Mouse (Mus musculus): ENCODE data around the gene Lrrc58. TPM values are rescaled to one million over a fixed set of nuclear protein-coding genes. Genes with fewer than 3 reads are reported as not detected.

The Lrrc58 gene
- polyA plus RNA-seq, 1 experiment = 32.2 TPM

GRCm38 (mm10) chr16:37929626-37930025 lies 61.4 kb downstream of the Lrrc58 start:
- DNase-seq (ENCODE audit: low read depth) = no peak
- no peak for TF ChIP-seq POLR2A (IDR thresholded peaks at IDR 0.05; ENCODE audit: borderline replicate concordance, extremely low read depth, insufficient read depth, insufficient read length, poor library complexity, severe bottlenecking)
- 0 out of 2 replicates have a peak, but pooled peaks have one; percentile 12 for TF ChIP-seq CTCF (IDR thresholded peaks at IDR 0.05; ENCODE audit: borderline replicate concordance, extremely low read depth, insufficient read depth, insufficient read length)

- DNase-seq (ENCODE audit: low read depth) = no peak
- TF ChIP-seq CTCF (IDR thresholded peaks at IDR 0.05; ENCODE audit: borderline replicate concordance, extremely low read depth, insufficient read depth, insufficient read length) = peak; percentile 9; the same call in 1 of the 2 replicates
- TF ChIP-seq POLR2A (IDR thresholded peaks at IDR 0.05; ENCODE audit: borderline replicate concordance, extremely low read depth, insufficient read depth, insufficient read length, poor library complexity, severe bottlenecking) = no peak
These were observed 66.7 kb downstream of the Lrrc58 start for GRCm38 (mm10) chr16:37934932-37935331.

GRCm38 (mm10) chr16:37937276-37937675 lies 69.1 kb downstream of the Lrrc58 start:
- TF ChIP-seq POLR2A (IDR thresholded peaks at IDR 0.05; ENCODE audit: borderline replicate concordance, extremely low read depth, insufficient read depth, insufficient read length, poor library complexity, severe bottlenecking) (no peak), CTCF (IDR thresholded peaks at IDR 0.05; ENCODE audit: borderline replicate concordance, extremely low read depth, insufficient read depth, insufficient read length) (no peak)
- peak; percentile 53 for DNase-seq (ENCODE audit: low read depth)

Other genes with a start within 250 kb of the Lrrc58 start
- 41.7 and 67.5 TPM in 2 replicates for gene Ndufb4, start 213.9 kb upstream of the Lrrc58 start, polyA plus RNA-seq (2012; rRNA removed)
- gene Fstl1, start 91.5 kb upstream of the Lrrc58 start, polyA plus RNA-seq (2012; rRNA removed) = 54.2 and 79.7 TPM in 2 replicates
- 0.25 and 0.43 TPM in 2 replicates for gene Gm36028, start 7.2 kb upstream of the Lrrc58 start, polyA plus RNA-seq (2012; rRNA removed)
- gene Gpr156, start 48.1 kb downstream of the Lrrc58 start, polyA plus RNA-seq (2012; rRNA removed) = 6.0 and 7.0 TPM in 2 replicates
- gene Gsk3b, start 220.6 kb downstream of the Lrrc58 start, polyA plus RNA-seq (2012; rRNA removed) = 38.4 and 72.8 TPM in 2 replicates

Data from brain, embryonic 14.5 days (tissue).